Mouse (Mus musculus) thymus, adult 2 months (tissue): Measurements from ENCODE around the gene Tmem95. TPM values are rescaled to one million over a fixed set of nuclear protein-coding genes. Genes with fewer than 3 reads are reported as not detected.

Experiments used
- DNase-seq: peaks from one replicate; pipeline ENCODE4 v3.0.0; 2021
- H3K27ac ChIP-seq: fragments of 200-500 bp; 2 replicates; pipeline ENCODE4 v1.5.1; 2012; ENCODE audit warnings: low read length, control low read depth; ENCODE audit not compliant: control insufficient read depth, insufficient read depth
- H3K27me3 ChIP-seq: fragments of 200-500 bp; 2 replicates; pipeline ENCODE4 v1.6.1; 2012; ENCODE audit warnings: mild to moderate bottlenecking, low read length, moderate library complexity, mixed read lengths; ENCODE audit not compliant: control insufficient read depth, insufficient read depth
- H3K36me3 ChIP-seq: fragments of 200-500 bp; 2 replicates; pipeline ENCODE4 v1.6.1; 2012; ENCODE audit warnings: mild to moderate bottlenecking, low read length, moderate library complexity; ENCODE audit not compliant: control insufficient read depth, insufficient read depth
- H3K4me1 ChIP-seq: fragments of 200-500 bp; replicated peaks from 2 replicates; pipeline ENCODE4 v1.6.1; 2012; ENCODE audit warnings: low read length; ENCODE audit not compliant: control insufficient read depth, insufficient read depth
- H3K4me3 ChIP-seq: fragments of 200-500 bp; 2 replicates; pipeline ENCODE4 v1.5.1; 2012; ENCODE audit warnings: mild to moderate bottlenecking, low read length, control low read depth, moderate library complexity; ENCODE audit not compliant: control insufficient read depth, insufficient read depth
- CTCF ChIP-seq: fragments of 200-500 bp; IDR thresholded peaks from 2 replicates; pipeline ENCODE4 v1.5.1; 2012; ENCODE audit warnings: mild to moderate bottlenecking, control low read depth, low read length, moderate library complexity, borderline replicate concordance; ENCODE audit not compliant: control insufficient read depth, poor library complexity, insufficient read depth; ENCODE audit errors: extremely low read depth
- POLR2A ChIP-seq: fragments of 200-500 bp; IDR thresholded peaks from 2 replicates; pipeline ENCODE4 v1.6.1; 2012; ENCODE audit warnings: mild to moderate bottlenecking, low read length, control low read depth, moderate library complexity; ENCODE audit not compliant: control insufficient read depth, poor library complexity, insufficient read depth; ENCODE audit errors: extremely low read depth
- WGBS: fragments of 180-500 bp; shearing (Covaris S2); methylation state at CpG from one replicate; pipeline ENCODE4 v1.1.7; 2018; 5-methylcytosine and 5-hydroxymethylcytosine counted together
- polyA plus RNA-seq: library from polyadenylated mRNA; depleted of rRNA; stranded (reverse); fragments of >200 nt; gene quantifications from 2 replicates; pipeline ENCODE4 v1.2.3, GENCODE M21; 2012

Gene Tmem95
- polyA plus RNA-seq, 1 experiment: not detected

DNA sequence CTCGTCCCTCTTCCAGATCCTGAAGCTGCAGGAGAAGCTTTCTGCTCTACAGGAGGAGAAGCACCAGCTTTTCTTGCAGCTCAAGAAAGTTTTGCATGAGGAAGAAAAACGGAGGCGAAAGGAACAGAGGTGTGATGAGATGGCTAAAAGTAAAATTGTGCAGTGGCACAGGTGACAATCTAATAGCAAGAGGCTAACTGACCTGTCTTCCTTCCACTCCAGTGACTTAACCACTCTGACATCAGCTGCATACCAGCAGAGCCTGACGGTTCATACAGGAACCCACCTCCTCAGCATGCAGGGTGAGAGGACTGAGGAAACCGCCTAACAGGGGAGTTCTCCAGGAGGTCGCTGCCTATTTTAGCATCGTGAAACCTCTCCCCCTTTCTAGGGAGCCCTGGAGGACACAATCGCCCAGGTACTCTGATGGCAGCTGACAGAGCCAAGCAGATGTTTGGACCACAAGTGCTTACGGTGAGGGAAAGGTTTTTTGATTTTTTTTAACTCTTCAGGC lies 37.2 kb upstream of the Tmem95 start:
- no peak for TF ChIP-seq POLR2A
- Histone ChIP-seq H3K36me3 (peaks cover 33% of the 10 kb centered on the region), H3K4me1 (peaks cover 28% of the 10 kb centered on the region), H3K27ac (no peak overlapping the region), H3K4me3 (no peak overlapping the region), H3K27me3 (no peaks in the 10 kb centered on the region)
- DNase-seq: no peak
- 44% methylated on average over 9 of the region's 9 CpGs for WGBS

DNA sequence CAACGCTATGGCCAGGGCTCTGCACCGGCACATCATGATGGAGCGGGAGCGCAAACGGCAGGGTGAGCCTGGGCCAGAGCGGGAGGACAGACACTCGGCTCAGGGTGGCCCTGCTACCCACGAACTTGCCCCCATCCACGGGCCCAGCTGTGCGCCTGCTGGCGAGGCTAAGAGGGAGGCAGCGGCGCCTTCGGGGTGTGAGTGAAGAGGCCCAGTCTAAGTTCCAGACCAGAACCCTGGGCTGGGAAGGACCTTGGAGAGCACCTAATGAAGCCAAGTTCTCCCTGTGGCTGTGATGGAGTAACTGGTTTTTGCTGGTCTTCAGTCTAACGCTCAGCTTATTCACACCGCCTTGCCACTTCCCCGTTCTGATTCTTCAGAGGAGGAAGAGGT lies 36.5 kb upstream of the Tmem95 start:
- TF ChIP-seq POLR2A (no peak), CTCF (no peak)
- Histone ChIP-seq H3K27ac (no peak overlapping the region), H3K4me3 (peak overlapping the region; percentile 87), H3K36me3 (peaks cover 36% of the 10 kb centered on the region), H3K27me3 (no peaks in the 10 kb centered on the region), H3K4me1 (peaks cover 23% of the 10 kb centered on the region)
- no peak for DNase-seq
- WGBS: under 1% methylated on average over 17 of the region's 17 CpGs

DNA sequence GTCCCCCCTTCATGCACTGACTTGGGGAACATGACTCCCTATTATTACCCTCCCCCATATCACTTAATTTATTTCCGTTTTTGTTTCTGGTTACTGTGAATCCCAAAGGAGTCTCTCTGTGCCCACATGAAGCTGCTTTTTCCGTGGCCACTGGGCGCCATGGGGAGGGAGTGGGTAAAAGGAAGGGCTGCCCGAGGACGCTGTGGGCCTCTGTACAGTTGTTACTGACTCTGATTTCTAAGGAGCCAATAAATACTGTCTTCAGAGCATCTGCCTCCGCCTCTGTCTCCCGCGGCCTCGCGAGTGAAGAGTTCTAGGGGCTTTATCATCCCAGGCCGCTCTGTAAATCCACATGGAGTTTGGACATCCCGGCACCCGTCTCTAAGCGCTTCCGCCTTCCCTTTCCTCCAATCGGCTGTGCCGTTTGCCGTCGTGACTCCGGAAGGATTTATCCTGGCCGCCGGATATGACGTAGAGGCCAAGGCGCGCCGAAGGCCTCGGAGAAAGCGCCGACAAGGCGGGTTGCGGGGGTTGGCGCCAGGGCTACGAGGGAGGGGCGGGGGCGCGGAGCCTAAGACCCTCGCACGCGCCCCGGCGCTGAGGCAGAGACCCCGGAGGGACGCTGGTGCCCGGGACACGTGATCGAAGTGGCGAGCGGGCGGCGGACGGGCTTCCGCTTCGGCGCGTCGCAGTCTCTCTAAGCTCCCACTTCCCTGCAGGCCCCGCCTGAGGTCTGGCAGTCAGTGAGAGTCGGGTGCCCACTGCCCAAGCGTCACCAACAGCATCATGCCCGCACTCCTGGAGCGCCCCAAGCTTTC lies 35.9 kb upstream of the Tmem95 start, which contains the start of gene Gps2:
Gene Gps2, plus strand, starts transcription at position 335 of the 818 bp plus-strand sequence.
- DNase-seq: peak; percentile 89
- TF ChIP-seq CTCF (no peak), POLR2A (peak; percentile 59)
- Histone ChIP-seq H3K4me3 (peak within 1 kb of the TSS; percentile 87), H3K27ac (no peak within 1 kb of the TSS), H3K4me1 (peaks cover 22% of the 10 kb centered on the region), H3K27me3 (no peaks in the 10 kb centered on the region), H3K36me3 (peaks cover 35% of the 10 kb centered on the region)
- WGBS: under 1% methylated on average over 61 of the region's 61 CpGs

DNA sequence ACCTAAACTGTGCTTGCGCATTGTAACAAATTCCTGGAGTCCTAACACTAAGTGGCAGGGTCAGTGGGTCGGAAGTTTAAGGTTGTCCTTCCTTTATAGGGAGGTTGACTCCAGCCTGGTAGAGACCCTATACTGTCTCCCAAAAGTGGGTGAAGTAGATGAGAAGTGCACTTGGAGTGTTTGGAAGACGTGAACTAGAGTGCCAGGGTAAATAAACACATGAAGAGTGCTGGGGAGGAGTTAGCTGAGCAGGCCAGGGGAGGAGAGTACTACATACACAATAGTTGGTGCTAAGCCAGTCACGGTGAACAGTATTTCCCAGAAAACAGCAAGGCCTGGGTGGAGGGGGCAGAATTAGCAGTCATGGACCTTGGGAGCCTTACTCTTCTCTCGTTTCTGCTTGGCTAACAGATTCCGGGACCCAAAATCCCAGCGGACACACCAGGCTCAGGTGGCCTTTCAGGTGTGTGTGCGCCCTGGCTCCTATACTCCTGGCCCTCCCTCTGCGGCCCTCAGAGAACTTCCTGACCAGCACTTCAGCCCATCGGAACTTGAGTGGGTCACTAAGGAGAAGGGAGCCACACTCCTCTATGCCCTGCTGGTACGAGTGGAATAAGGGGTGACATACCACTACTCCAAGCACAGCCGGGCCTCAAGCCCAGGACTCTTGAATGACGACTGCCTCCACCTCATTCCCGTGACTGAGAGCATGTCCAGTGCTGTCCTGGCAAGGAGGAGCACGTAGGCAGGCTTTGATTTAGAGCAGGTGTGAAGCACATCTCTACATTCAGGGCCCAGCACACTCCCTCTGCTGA lies 35.1 kb upstream of the Tmem95 start:
- no peak for DNase-seq
- H3K36me3 ChIP-seq: peaks cover 35% of the 10 kb centered on the region
- no peaks in the 10 kb centered on the region for H3K27me3 ChIP-seq
- H3K4me1 ChIP-seq: peaks cover 22% of the 10 kb centered on the region
- peak overlapping the region; percentile 87; the same call in 1 of the 2 replicates for H3K4me3 ChIP-seq
- H3K27ac ChIP-seq: no peak overlapping the region
- WGBS: 88% methylated on average over 15 of the region's 15 CpGs
- TF ChIP-seq CTCF (no peak), POLR2A (no peak)

DNA sequence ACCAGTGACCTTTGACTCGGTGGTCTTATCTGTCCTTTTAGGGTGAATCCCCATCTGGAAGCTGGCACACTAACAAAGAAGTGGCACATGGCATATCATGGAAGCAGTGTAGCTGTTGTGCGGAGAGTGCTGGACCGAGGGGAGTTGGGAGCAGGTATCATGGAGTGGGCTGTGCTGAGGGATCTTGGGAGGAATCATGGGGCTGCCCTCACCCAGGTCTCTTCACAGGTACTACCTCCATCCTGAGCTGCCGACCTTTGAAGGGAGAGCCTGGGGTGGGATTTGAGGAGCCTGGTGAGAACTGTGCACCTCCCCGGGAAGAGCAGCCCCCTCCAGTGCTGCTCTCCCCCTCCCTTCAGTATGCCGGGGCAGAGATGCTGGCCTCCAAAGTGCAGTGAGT lies 33.9 kb upstream of the Tmem95 start:
- DNase-seq: no peak
- 96% methylated on average over 6 of the region's 6 CpGs for WGBS
- no peak overlapping the region for H3K27ac ChIP-seq
- peaks cover 22% of the 10 kb centered on the region for H3K4me1 ChIP-seq
- H3K36me3 ChIP-seq: peaks cover 35% of the 10 kb centered on the region
- H3K27me3 ChIP-seq: no peaks in the 10 kb centered on the region
- H3K4me3 ChIP-seq: no peak overlapping the region
- no peak for TF ChIP-seq CTCF

DNA sequence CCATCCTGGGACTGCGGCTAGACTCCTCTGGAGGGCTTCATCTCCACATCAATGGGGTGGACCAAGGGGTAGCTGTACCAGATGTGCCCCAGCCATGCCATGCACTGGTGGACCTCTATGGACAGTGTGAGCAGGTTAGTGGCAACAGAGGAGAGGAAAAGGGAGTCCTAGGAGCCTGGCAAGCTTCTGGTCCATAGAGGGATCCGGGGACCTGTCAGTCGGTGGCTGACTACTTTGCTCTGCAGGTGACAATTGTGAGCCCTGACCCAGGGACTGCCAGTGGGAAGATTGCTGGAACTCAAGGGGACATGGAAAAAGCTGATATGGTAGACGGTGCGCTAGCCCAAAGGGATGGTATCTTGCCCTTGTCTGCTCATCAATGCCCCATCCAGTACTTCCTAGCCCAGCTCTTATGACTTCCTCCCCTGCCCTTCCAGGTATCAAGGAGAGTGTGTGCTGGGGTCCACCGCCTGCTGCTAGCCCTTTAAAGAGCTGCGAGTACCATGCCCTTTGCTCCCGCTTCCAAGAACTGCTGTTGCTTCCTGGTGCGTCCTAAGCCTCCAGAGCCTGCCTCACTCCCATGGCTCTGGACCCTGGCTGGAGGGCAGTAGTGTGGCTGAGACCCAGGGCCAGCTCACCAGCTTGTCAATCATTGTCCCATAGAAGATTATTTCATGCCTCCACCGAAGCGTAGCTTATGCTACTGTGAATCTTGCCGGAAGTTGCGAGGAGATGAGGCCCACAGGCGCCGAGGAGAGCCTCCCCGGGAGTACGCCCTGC lies 33.2 kb upstream of the Tmem95 start:
- Histone ChIP-seq H3K36me3 (peaks cover 33% of the 10 kb centered on the region), H3K4me3 (no peak overlapping the region), H3K27me3 (no peaks in the 10 kb centered on the region), H3K27ac (no peak overlapping the region), H3K4me1 (peaks cover 22% of the 10 kb centered on the region)
- DNase-seq: no peak
- WGBS: 97% methylated on average over 17 of the region's 17 CpGs
- TF ChIP-seq CTCF (no peak), POLR2A (no peak)
